In genomic region chr13:42976967-42977366, GRCm38 (mm10) we compare ENCODE assay signal across 20 mouse cellular contexts.
DNase-seq lines count a peak whose midpoint lies in the region; ATAC-seq and TF ChIP-seq lines count a peak whose summit lies in the region.
"Had no signal": no experiment of that assay in that cellular context is flagged by ENCODE, and none has a peak within 500 bp of the region (broad histone marks: within the 10 kb centered on the region; RNA-seq: fewer than 3 reads in every experiment).

No protein-coding gene starts in this region.

- 24% methylated on average over 5 of the region's 5 CpGs for WGBS in forebrain, postnatal 0 days
- 87% methylated on average over 5 of the region's 5 CpGs for WGBS in heart, embryonic 12.5 days

- DNase-seq in layer of hippocampus, adult 2 months (ENCODE audit: low spot score in 2 of 2), result no peak
- no peak for DNase-seq in layer of hippocampus, adult 11-12 months (ENCODE audit: low spot score)
- peak; percentile 46 for DNase-seq in Muller cell, postnatal 12 days (ENCODE audit: inconsistent ontology term)
- DNase-seq in brain, adult 2 months (ENCODE audit: low read depth, low spot score), result peak; percentile 70
- no peak for DNase-seq in forebrain, postnatal 0 days
- no peak for DNase-seq in urinary bladder, postnatal 36 days (ENCODE audit: low spot score in 2 of 2)
- DNase-seq: adrenal gland, adult 8-10 months; cerebellum, adult 8-10 months; gastrocnemius, postnatal 10 days; kidney, adult 18-20 months; thymus, adult 2 months had no signal

- H3K4me2 ChIP-seq in forebrain, postnatal 0 days (ENCODE audit: low read depth), result no peak overlapping the region
- no peak overlapping the region for H3K4me2 ChIP-seq in heart, embryonic 12.5 days
- H3K4me2 ChIP-seq: embryonic facial prominence, embryonic 12.5 days; hindbrain, embryonic 12.5 days; stomach, embryonic 15.5 days had no signal

- no peak overlapping the region for H3K9ac ChIP-seq in forebrain, postnatal 0 days
- H3K9ac ChIP-seq in heart, embryonic 12.5 days, result no peak overlapping the region
- H3K9ac ChIP-seq: embryonic facial prominence, embryonic 12.5 days; hindbrain, embryonic 12.5 days; stomach, embryonic 15.5 days had no signal

- ATAC-seq in forebrain, postnatal 0 days, result peak; percentile 61
- ATAC-seq in heart, embryonic 12.5 days (ENCODE audit: insufficient number of reproducible peaks, low FRiP score), result no peak
- ATAC-seq: activated CD4-positive, CD25-positive, alpha-beta regulatory T cell, adult 4 months had no signal

- no peaks in the 10 kb centered on the region for H3K27me3 ChIP-seq in forebrain, postnatal 0 days (ENCODE audit: insufficient read depth, low read length)
- H3K27me3 ChIP-seq in heart, embryonic 12.5 days (replicated peaks), result no peaks in the 10 kb centered on the region; the same call in 1 of the 2 replicates
- H3K27me3 ChIP-seq: embryonic facial prominence, embryonic 12.5 days; hindbrain, embryonic 12.5 days; stomach, embryonic 15.5 days had no signal

- H3K36me3 ChIP-seq in forebrain, postnatal 0 days (ENCODE audit: insufficient read depth), result no peaks in the 10 kb centered on the region
- H3K36me3 ChIP-seq in heart, embryonic 12.5 days, result no peaks in the 10 kb centered on the region
- H3K36me3 ChIP-seq: embryonic facial prominence, embryonic 12.5 days; heart, embryonic 10.5 days; hindbrain, embryonic 12.5 days; stomach, embryonic 15.5 days had no signal

- H3K4me1 ChIP-seq in forebrain, postnatal 0 days (ENCODE audit: insufficient read depth), result no peaks in the 10 kb centered on the region
- no peaks in the 10 kb centered on the region for H3K4me1 ChIP-seq in heart, embryonic 12.5 days (replicated peaks)
- H3K4me1 ChIP-seq: embryonic facial prominence, embryonic 12.5 days; heart, embryonic 10.5 days; hindbrain, embryonic 12.5 days; stomach, embryonic 15.5 days had no signal

- no peaks in the 10 kb centered on the region for H3K9me3 ChIP-seq in forebrain, postnatal 0 days (ENCODE audit: low read length)
- H3K9me3 ChIP-seq in heart, embryonic 12.5 days (replicated peaks), result no peaks in the 10 kb centered on the region
- H3K9me3 ChIP-seq: embryonic facial prominence, embryonic 12.5 days; heart, embryonic 10.5 days; hindbrain, embryonic 12.5 days; stomach, embryonic 15.5 days had no signal

- H3K4me3 ChIP-seq in layer of hippocampus, adult 2 months, result no peak overlapping the region
- H3K4me3 ChIP-seq in forebrain, postnatal 0 days (ENCODE audit: low read depth, low read length), result no peak overlapping the region
- H3K4me3 ChIP-seq in heart, embryonic 12.5 days, result no peak overlapping the region
- H3K4me3 ChIP-seq: embryonic facial prominence, embryonic 12.5 days; erythroblast, embryonic 14.5 days; heart, embryonic 10.5 days; hindbrain, embryonic 12.5 days; stomach, embryonic 15.5 days had no signal

- TF ChIP-seq CTCF in layer of hippocampus, adult 2 months (conservative IDR thresholded peaks at IDR 0.05), result no peak
- TF ChIP-seq CTCF in forebrain, postnatal 0 days (IDR thresholded peaks at IDR 0.05; ENCODE audit: low read depth), result no peak

- peak overlapping the region; percentile 54; the same call in 1 of the 2 replicates for H3K27ac ChIP-seq in layer of hippocampus, adult 2 months
- no peak overlapping the region for H3K27ac ChIP-seq in forebrain, postnatal 0 days (ENCODE audit: low read depth, low read length)
- no peak overlapping the region for H3K27ac ChIP-seq in heart, embryonic 12.5 days (ENCODE audit: poor library complexity, severe bottlenecking)
- H3K27ac ChIP-seq: embryonic facial prominence, embryonic 12.5 days; heart, embryonic 10.5 days; hindbrain, embryonic 12.5 days; kidney, postnatal 0 days; macrophage; stomach, embryonic 15.5 days had no signal

Comparison
In these comparisons a context has a peak if more than half of its experiments do, and no peak if none do; other contexts are left out.
1. DNase-seq: peak in Muller cell, postnatal 12 days (single experiment) and brain, adult 2 months (single experiment); none in layer of hippocampus, adult 2 months (0 of 2), layer of hippocampus, adult 11-12 months (single experiment), forebrain, postnatal 0 days (single experiment) and urinary bladder, postnatal 36 days (0 of 2).